Mouse (Mus musculus) bone marrow macrophage, adult 2 months (primary cell): ENCODE results near the gene Apobec2.

Experiments
- CTCF ChIP-seq: IDR thresholded peaks from 2 replicates; pipeline ENCODE4 v1.5.1; 2012; ENCODE audit warnings: low read depth, mild to moderate bottlenecking, low read length, moderate library complexity
- POLR2A ChIP-seq: IDR thresholded peaks from 2 replicates; pipeline ENCODE4 v1.6.1; 2012; ENCODE audit warnings: mild to moderate bottlenecking, low read depth, low read length, borderline replicate concordance

DNA sequence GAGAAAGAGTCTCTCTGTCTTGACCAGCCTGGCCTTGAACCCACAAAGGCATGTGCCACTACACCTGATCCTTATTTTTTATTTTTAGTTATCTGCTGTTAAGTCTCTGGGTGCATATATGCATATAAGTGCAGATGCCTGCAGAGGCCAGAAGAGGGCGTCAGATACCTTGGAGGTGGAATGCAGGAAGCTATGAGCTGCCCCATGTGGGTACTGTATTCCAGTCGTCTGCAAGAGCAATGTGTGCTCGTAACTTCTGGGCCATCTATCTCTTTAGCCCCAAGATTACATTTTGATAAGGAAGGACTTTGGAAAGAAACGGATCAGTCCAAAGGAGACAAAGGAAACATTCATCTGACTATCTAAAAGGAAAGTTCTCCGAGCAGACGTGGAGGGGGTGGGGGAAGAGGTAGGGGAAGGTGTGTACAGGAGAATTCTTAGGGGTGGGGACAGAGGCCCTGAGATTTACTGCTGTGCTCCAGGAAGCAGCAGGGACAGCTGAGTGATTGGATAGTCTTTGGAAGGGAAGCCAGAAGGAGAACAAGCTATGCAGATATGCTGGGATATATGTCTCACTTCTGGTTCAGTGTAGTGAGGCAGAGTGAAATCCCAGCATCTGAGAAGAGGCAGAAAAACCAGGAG, 1.1 kb upstream of the Apobec2 start:
- TF ChIP-seq CTCF (no peak), POLR2A (no peak)
